Mouse (Mus musculus): ENCODE data around the gene Rtp4.

DNA sequence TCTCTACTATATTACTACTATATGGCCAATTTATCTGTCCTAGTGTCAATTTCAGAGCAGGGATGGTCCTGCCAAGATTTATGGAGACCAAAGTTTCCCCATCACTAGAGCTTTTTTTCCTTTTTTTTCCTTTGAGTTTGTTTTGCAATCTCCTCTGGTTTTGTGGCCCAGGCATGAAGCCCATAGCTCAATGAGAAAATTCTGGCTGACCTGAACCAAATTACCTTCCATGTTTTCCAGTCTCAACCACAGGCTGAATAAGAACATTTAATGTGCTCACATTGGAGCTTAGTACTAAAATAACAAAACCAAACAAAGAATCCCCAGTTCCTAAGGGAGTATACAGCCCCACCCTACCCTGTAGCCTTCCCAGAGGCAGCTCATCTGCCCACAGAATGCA, 43.5 kb upstream of the Rtp4 start:
- no peak for TF ChIP-seq FLI1 (IDR thresholded peaks at IDR 0.05; ENCODE audit: low read length)
- no peak for TF ChIP-seq GATA1 (IDR thresholded peaks at IDR 0.05; ENCODE audit: borderline replicate concordance, low read length)

Measured in megakaryocyte, embryonic 14.5 days (primary cell).